Mouse (Mus musculus) c-Kit-positive CD71-positive TER-119-negative erythroid progenitor cells, embryonic 14.5 days (primary cell): ENCODE data around the gene Kifc3.

ENCODE experiments used
- DNase-seq: peaks from one replicate; pipeline ENCODE4 v3.0.0-alpha.2; 2013; ENCODE audit warnings: low read depth

Kifc3 gene

DNA sequence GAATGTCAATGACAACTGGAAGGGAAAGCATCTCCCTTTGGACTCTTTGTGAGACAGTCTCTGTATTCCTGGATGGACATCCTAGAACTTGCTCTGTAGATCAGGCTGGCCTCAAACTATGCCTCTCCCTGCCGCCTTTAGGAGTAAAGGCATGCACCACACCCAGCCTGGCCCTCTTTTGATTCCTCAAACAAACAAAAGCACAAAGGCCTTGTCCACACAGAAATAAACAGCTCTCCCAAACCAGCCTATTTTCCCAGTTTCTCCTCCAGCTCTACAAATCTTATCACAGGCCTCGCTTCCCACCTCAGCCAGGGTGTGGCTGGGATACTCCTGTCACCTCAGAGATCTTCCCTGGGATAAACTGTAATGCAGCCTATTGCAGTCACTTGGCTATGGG, 68.4 kb downstream of the Kifc3 start:
- DNase-seq = no peak

DNA sequence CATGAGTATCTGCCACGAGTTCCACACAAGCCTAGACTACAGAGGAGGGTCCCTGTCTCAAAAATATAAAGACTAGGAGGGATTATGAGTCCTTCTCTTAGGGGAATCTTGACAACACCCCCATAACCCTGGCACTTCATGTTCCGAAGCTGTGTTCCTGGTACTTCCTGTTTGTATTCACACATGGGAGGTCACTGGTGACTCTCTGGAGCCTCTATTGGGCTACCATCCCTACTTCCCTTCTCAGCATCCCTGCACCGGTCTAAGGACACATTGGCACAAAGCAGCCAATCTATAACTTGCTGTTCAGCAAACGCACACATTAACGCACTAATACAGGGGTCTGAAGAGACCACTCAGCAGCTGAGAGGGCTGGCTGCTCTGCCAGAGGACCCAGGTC, 70.6 kb downstream of the Kifc3 start:
- no peak for DNase-seq

DNA sequence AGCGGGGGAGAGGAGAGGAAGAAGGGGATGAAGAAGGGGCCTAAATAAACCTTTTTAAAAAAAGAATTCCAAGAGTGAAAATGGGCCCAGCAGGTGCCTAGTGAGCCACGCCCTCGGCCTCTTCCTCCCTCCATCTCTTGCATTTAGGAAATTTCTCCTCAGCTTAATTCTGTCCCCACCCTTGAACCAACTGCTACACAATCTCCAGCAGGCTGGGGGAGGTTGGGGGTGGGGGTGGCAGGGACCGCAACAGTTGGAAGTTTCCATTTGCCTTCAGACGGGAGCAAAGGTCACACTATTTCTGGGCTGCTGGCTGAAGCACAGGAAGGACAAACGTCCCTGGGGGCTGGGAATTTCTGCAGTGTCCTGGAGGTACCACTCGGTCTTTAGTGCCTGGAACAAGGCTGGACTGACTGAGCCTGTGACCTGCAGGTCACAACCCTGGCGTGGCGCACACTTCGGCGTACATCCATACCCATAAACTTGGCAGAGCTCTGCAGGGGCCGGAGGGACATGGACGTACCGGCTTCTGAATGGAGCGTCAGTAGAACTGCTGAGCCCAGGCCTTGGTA, 71.6 kb downstream of the Kifc3 start:
- no peak for DNase-seq

DNA sequence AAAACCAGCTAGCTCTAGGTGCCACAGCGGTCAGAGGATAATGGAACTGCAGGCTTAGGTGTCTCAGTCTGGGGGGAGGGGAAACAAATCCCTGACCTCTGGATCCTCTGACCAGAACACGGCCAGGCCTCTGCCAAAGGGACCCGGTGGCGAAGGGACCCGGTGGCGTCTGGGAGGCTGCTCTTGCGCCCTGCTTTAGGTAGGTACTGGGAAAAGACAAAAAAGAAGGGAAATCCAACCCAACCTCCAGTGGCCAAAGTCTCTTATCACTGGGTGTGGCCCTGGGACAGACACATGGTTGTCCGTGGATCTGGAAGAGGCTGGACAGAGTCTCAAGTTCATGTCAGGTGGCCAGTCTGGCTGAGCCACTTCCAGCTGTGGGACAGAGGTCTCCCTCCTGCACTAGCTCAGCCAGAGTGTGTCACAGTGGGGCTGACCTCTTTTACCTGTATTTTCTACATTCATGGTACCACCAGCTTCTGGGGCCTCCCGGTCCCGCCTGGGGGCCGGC, 73.8 kb downstream of the Kifc3 start:
- DNase-seq = no peak

DNA sequence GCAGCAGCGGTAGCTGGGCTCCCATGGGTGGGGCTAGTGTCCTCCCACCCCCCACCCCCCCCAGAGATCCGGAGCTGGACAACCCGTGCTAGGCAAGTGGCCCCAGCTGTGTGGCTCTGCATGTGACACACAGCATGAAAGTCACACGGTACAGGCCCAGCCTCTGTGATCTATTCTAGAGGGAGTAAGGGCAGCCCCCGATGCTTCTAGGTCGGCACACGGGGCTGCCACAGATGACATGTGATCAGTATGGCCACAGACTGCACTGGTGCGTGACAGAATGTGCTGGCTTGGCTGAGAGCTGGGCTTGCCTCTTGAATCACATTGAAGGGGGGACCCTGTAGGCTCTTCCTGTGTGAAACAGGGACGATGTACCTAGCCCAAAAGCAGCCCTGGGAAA, 75.0 kb downstream of the Kifc3 start:
- DNase-seq = no peak

DNA sequence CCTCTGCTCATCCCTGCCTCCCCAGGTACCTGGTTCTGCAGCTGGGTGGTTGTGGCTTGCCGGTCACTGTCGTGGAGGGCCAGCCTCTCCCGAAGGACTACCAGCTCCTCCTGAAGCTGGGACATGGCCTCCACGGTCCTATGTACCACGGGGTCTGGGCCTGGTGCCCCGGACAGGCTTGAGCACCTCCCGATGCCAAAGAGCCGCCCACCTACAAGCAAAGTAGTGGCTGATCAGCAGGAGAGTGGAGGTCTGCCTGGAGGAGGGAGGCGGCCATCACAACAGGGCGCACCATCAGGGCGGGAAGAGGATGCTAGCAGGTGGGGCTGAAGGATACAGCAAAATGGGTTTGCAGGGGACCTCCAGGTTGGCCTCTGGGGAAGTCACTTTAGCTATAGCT, 76.1 kb downstream of the Kifc3 start:
- DNase-seq = no peak

DNA sequence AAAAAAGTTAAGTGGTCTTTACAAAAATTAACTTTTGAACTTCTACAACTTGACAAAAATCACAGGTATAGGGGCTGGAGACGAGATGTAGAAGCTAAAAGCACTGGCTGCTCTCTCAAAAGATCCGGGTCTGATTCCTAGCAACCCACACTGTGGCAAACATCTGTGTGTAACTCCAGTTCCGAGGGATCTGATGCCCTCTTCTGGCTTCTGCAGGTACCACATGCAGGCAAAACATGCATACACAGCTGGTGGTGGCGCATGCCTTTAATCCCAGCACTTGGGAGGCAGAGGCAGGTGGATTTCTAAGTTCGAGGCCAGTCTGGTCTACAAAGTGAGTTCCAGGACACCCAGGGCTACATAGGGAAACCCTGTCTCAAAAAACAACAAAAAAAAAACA, 79.2 kb downstream of the Kifc3 start:
- DNase-seq = no peak

DNA sequence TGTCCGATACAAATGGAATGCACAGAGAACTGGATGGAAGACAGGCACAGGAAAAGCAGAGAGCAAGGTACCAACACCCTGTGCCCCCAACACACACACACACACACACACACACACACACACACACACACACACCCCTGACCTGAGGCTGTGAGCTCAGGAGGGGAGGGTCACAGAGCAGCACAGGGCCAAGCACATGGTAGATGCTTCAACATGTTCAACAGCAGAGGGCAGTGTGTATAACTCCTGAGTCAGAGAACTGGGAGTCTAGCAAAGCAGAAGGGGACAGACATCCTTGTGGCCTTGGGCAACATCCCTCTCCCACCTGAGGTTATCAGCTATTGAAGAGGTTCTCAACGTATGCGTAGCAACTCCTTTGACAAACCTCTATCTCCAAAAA, 88.9 kb downstream of the Kifc3 start:
- DNase-seq = no peak

DNA sequence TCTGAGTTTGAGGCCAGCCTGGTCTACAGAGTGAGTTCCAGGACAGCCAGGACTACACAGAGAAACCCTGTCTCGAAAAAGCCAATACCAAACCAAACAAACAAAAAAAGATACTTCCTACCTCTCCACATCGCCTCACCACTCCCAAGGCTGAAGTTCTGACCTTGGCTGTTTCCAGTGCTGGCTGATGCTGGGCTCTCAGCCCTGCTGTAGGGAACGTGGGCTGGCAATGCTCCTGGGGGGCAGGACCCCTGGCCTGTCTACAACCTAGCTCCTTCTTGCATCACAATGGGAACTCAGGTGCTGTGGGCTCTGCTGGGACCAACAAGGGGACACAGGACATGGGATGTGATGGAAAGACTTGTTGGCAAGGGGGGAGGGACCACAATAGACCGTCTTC, 89.5 kb downstream of the Kifc3 start:
- no peak for DNase-seq

DNA sequence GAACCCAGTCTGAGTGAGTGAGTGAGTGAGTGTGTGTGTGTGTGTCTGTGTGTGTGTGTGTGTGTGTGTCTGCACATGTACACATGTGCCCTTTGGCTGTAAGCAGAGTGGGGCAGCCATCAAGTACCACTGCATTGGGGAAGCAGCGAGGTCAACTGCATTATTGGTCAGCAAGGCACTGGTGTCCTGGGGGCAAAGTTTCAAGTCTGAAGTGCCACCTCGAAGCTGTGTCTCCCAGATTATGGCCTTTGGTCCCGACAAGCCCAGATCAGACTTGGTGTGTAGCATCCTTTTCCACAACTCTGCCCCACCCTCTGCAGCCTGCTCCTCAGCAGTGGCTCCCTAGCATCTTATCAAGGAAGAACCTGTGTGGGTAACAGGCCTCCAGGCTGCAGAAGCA, 90.0 kb downstream of the Kifc3 start:
- DNase-seq = no peak

DNA sequence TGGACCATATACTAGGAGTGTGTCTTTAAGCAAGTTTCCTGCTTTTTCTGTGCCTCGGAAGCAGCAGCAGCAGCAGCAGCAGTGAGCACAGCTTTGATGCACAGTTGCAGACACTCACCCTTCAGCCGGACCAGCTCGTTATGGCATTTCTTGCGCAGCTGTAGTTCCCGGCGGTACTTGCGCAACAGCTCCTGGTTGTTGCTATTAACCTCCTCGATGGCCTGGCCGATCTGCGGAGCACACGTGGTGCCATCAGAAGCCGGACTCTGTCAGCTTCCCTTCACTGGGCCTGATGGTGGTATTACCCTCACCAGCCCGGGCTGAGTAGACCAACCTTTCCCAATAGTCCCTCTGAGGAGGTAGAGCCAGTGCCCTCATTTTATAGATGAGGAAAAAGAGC, 95.3 kb downstream of the Kifc3 start:
- DNase-seq = no peak

DNA sequence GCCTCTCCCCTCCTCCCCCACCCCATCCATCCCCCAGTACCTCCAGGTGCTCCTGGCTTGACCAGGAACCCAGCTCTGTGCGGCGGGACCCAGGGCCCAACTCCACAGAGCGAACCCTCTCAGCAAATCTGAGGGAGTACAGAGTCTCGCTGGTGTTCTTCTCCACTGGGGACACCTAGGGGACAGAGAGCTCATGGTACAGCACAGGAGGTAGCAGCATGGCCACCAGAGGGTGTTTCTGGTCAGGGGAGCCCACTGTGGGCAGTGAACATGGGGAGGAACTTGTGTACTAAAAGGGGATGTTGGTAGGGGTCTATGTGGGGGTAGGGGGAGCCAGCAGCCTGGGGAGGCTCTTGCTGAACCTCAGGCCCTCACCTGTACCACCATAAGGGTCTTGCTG, 100.6 kb downstream of the Kifc3 start:
- no peak for DNase-seq

DNA sequence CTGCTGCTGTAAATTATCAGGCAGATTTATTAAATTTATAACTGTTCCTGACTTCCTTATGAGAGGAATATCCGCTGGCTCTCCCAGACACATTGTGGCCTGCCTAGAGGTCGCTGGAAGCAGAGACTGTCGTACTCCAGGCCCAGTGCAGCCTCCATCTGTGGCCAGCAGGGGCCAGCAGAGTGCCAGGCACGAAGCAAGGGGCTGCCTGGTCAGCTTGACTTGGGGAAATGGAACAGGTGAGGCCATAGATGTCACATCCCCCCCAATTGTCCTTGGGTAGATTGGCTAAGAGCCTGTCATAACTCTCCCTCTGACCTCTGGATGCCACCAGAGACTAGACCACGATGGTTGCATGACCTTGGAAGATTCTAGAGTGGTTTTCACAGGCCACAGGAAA, 103.6 kb downstream of the Kifc3 start:
- no peak for DNase-seq

DNA sequence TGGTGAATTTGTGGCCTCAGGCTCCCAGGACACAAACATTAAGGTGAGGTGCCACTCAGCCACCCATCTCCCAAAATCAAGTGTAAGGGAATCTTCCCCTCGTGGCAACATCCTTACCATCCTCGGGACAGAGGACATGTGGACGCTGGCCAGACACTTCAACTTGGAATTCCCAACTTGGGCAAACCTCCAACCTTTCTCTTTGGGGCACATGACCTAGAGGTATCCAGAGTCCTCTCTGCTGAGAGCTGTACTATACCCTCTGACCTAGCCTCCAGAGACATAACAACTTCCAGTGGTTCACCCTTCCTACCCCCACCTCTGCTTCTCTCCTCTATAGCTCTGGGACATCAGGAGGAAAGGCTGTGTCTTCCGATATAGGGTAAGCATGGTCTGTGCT, 109.0 kb downstream of the Kifc3 start:
- no peak for DNase-seq

DNA sequence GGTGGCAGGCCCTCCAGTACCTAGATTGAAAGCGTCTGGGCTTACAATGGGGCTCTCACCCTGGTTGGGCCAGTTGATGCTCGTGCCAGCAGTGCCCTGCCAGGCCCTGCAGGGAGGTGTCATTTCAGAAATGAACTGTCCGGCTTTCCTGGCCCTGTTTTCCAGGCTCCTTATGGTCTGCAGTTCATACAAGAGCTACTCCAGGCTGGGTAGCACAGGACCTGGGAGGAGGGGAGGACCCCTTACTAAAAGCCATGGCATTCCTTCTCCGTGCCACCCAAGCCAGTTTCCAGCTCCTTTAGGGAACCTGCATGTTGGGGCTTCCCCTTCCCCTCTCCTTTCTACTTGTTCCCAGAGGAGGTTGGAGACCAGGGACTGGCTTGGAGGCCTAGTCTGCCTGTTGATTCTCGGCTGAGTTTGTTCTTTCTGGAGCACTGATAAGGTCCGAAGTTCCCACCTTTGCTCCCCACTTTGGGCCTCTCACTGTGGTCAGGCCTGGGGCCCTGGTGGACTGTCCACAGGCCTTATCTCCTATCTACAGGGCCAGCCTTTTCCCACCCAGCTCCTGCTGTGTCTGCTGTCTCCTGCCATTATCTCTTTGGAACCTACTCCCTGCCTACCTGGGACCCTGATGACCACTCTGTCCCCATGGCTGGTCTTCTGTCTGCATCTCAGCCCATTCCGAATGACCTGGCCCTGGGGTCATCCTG, 117.0 kb downstream of the Kifc3 start:
- DNase-seq = no peak

DNA sequence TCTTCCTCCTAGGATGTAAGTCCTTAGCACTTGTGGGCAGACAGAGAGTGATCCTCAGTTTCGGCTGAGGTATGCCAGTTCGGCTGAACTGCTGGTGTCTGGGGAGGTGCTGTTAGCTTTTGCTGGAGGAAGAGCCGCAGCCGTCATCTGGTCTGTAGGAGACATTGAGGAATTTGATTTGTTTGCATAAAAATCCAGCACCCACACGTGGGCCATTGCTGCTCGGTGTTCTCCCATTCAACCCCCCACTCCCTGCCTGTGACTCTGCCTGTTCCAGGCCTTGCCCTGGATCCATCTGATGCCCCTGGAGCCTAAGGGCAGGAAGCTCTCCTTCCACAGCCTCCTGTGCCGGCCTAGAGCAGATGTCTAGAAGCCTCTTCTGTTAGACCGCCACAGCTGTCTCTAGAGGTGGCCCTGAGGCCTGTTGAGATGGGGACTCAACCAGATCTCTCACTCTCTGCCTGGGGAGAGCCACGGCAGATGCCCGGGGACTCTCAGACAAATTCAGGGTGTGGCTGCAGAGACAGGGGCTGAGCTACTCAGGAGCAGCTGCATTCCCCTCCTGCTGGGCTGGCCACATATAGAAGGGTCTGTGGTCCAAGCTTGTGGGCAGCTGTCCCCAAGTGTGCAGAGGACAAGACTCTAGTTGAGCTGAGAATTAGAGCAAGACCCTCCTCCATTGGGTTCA, 117.7 kb downstream of the Kifc3 start:
- no peak for DNase-seq

DNA sequence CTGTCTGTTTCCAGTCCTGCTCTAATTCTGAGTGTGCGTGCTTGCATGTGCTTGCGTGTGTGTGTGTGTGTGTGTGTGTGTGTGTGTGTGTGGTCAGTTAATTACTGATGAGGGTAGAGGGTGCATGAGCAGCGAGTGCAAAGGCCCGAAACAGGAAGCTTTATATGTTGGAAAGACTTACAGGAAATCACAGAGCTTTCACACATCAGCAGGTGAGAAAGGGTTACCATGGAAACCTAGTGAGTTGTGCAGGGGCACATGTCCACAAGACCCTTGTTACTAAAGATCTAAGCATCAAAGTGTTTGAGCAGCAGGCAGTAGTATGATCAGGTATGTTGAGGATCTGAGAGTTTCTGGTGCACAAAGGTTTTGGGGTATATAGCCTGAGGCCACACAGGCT, 118.4 kb downstream of the Kifc3 start:
- no peak for DNase-seq

DNA sequence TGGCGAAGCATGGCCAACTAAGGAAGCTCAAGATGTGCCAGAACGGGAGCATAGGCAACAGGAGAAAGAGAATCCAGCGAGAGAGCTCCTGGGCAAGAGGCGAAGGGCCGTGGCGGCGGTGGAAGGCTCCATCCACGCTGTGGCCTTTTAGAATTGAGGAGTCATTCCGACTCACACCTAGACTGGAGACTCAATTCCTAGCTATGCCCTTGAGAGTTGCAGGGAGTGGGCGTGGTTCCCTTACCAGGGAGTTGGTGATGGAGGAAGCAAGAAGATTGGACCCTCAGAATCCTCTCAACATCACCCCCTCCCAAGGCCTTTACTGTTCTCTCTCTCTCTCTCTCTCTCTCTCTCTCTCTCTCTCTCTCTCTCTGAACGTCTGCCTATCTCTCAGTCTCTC, 121.0 kb downstream of the Kifc3 start:
- DNase-seq = peak; percentile 21

DNA sequence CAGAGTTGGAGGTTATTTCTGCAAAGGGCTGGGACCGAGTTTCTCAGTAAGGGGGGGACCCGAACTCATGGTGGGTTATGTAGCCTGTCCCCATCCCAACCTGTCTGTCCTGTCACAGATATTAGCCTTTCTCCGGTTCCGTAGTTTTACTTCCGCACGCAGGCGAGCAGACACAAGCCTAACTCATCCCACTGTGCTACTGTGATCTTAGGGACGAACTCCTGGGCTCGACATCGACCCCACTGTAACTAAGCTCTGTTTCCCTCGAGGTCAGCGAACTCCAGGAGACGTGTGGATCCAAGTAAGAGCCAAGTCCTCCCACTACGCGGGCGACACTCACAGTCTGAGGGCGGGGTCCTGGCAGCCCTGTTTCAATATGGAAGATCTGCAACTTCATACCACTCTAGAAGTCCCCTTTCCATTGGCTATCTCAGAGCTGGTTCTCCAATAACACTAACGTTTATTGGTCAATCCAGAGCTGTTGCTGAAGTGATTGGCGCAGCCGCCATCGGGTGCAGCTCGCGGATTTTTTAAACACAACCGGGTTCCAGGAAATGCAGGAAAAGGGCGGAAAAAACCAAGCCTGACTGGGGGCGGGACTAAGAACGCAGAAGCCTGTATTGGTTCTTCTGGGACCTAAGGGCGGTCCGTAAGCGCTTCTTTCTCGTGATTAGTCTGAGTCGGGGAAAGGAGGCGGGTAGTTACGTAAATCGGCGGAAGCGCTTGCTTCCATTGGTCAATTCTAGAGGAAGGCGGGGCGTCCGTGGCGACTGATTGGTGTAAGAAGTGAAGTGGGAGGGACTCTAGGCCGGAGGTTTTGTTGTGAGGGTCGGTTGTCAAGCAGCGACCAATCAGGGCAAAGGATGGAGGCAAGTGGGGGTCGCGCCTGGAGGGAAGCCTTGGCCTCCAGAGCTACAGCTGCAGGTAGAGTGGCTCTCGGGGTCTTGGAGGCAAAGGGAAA, 122.0 kb downstream of the Kifc3 start, which contains the start of gene Katnb1:
Katnb1 (plus strand) TSS at position 806 of the 961 bp plus-strand sequence.
- peak; percentile 99 for DNase-seq

DNA sequence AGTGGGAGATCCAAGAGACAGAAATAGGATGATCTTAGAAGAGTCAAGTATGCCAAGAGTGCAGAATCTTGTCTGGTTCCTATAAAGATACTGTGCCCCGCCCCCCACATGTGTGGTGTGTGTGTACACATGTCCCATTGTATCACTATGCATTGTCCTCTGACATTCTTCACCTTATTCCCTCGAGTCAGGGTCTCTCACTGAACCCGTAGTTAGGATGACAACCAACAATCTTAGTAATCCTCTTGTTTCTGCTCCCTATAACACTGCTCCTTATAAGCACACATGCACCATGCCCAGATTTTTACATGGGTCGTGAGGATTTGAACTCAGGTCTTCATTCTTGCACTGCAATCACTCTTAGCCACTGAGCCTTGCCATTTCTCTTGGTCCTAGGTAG, 123.3 kb downstream of the Kifc3 start:
- DNase-seq = no peak

DNA sequence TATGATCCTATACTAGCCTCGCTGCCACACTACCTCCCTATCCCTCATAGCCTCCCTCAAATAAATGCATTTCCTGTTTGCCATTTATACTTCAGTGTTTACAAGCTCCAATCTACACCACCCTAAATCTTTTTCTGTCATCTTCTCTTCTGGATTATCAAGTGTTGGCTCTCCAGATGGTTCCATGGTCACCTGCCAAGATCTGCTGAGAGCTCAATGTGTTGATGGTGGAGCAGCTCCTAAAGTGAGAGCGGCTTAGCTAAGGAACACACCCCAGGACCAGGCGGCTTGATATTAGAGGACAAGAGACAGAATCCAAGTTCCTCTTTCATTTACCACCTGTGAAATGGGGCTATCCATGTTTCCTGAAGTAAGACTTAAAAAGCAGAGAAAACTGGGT, 124.6 kb downstream of the Kifc3 start:
- no peak for DNase-seq

DNA sequence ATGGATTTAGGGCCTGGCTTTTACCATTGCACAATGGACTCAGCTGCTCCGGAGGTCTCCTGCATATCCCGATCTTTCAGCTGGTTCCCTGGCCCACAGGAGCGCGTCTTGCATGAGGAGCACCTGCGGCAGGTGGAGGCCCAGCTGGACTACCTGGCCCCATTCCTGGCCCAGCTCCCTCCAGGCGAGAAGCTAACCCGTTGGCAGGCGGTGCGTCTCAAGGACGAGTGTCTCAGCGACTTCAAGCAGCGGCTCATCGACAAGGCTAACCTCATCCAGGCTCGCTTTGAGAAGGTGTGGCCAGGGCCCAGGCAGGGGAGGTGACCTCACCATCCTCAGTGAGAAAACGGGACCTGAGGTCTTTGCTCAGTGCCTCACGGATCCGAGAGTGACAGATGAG, 126.5 kb downstream of the Kifc3 start:
- no peak for DNase-seq
